Mouse (Mus musculus) fibroblast of lung, adult 2 months (primary cell): ENCODE data around the gene Arl16.

ENCODE experiments used
- DNase-seq: peaks from one replicate; pipeline ENCODE4 v3.0.0-alpha.2; 2011; ENCODE audit warnings: low read depth

Arl16 gene

GRCm38 (mm10) chr11:120492024-120492877 lies 24.8 kb upstream of the Arl16 start:
- DNase-seq, result no peak

GRCm38 (mm10) chr11:120491317-120492023 lies 24.1 kb upstream of the Arl16 start, which contains the start of gene Slc25a10:
Gene Slc25a10, plus strand, starts transcription at chr11:120491840.
- peak; percentile 61 for DNase-seq

- no peak for DNase-seq
Observed at GRCm38 (mm10) chr11:120490291-120491046, 23.1 kb upstream of the Arl16 start.

GRCm38 (mm10) chr11:120489054-120489761 lies 21.8 kb upstream of the Arl16 start:
- peak; percentile 54 for DNase-seq

GRCm38 (mm10) chr11:120488516-120488915 lies 21.1 kb upstream of the Arl16 start:
- DNase-seq, result no peak

- no peak for DNase-seq
Observed at GRCm38 (mm10) chr11:120485251-120485650, 17.8 kb upstream of the Arl16 start.

GRCm38 (mm10) chr11:120484265-120484981 lies 17.0 kb upstream of the Arl16 start, which contains the start of gene Mrpl12:
Gene Mrpl12, plus strand, starts transcription at chr11:120484613.
- peak; percentile 79 for DNase-seq

- no peak for DNase-seq
Observed at GRCm38 (mm10) chr11:120483448-120483934, 16.1 kb upstream of the Arl16 start.

- DNase-seq, result no peak
Observed at GRCm38 (mm10) chr11:120472052-120472451, 4.6 kb upstream of the Arl16 start.

GRCm38 (mm10) chr11:120467736-120468092 lies 307 bp upstream of the Arl16 start:
- DNase-seq, result no peak

GRCm38 (mm10) chr11:120465521-120465920 lies 1.9 kb downstream of the Arl16 start:
- peak; percentile 44 for DNase-seq

GRCm38 (mm10) chr11:120464365-120464764 lies 3.0 kb downstream of the Arl16 start:
- DNase-seq, result no peak

- DNase-seq, result no peak
Observed at GRCm38 (mm10) chr11:120463536-120463935, 3.9 kb downstream of the Arl16 start.

GRCm38 (mm10) chr11:120458847-120459597 lies 8.4 kb downstream of the Arl16 start:
- no peak for DNase-seq

GRCm38 (mm10) chr11:120457772-120458751 lies 9.3 kb downstream of the Arl16 start, which contains the start of the genes Oxld1 and Ccdc137:
Gene Oxld1, minus strand, starts transcription at chr11:120458068.
Gene Ccdc137, plus strand, starts transcription at chr11:120458115.
- DNase-seq, result peak; percentile 63

GRCm38 (mm10) chr11:120457370-120457769 lies 10.0 kb downstream of the Arl16 start:
- no peak for DNase-seq

GRCm38 (mm10) chr11:120455413-120455812 lies 12.0 kb downstream of the Arl16 start:
- no peak for DNase-seq

- no peak for DNase-seq
Observed at GRCm38 (mm10) chr11:120454965-120455364, 12.4 kb downstream of the Arl16 start.

- DNase-seq, result no peak
Observed at GRCm38 (mm10) chr11:120453306-120453705, 14.1 kb downstream of the Arl16 start, which contains the start of gene Pde6g. Gene Pde6g, minus strand, starts transcription at chr11:120453500.
